Mouse (Mus musculus) spleen, adult 2 months (tissue): ENCODE results near the gene Spats2. TPM values are rescaled to one million over a fixed set of nuclear protein-coding genes. Genes with fewer than 3 reads are reported as not detected.
"Not testable (repeated sequence)": the region's sequence is repeated elsewhere in the genome, so short reads cannot be mapped to it uniquely, and the experiment has no call there.

Source experiments
- DNase-seq, 2 experiments: peaks; one replicate each; pipeline versions ENCODE4 v3.0.0 to v3.0.0-alpha.2; 2012 to 2021; ENCODE audit warnings: low spot score in 2 of 2, low read depth in 1 of 2
- H3K27ac ChIP-seq: fragments of 200-500 bp; 2 replicates; pipeline ENCODE4 v1.5.1; 2012; ENCODE audit warnings: low read length, inconsistent platforms; ENCODE audit not compliant: insufficient read depth
- H3K27me3 ChIP-seq: fragments of 200-500 bp; 2 replicates; pipeline ENCODE4 v1.6.1; 2012; ENCODE audit warnings: mild to moderate bottlenecking, moderate library complexity, low read length, inconsistent platforms; ENCODE audit not compliant: control insufficient read depth, insufficient read depth
- H3K36me3 ChIP-seq: fragments of 200-500 bp; 2 replicates; pipeline ENCODE4 v1.6.1; 2012; ENCODE audit warnings: mild to moderate bottlenecking, low read length, inconsistent platforms; ENCODE audit not compliant: control insufficient read depth, insufficient read depth
- H3K4me1 ChIP-seq: fragments of 200-500 bp; 2 replicates; pipeline ENCODE4 v1.6.1; 2011; ENCODE audit warnings: inconsistent platforms; ENCODE audit not compliant: control insufficient read depth, insufficient read depth, insufficient read length
- H3K4me3 ChIP-seq: fragments of 200-500 bp; 2 replicates; pipeline ENCODE4 v1.5.1; 2011; ENCODE audit warnings: mild to moderate bottlenecking, inconsistent platforms; ENCODE audit not compliant: insufficient read depth, insufficient read length; ENCODE audit errors: extremely low read depth
- CTCF ChIP-seq: fragments of 200-500 bp; IDR thresholded peaks from 2 replicates; pipeline ENCODE4 v1.5.1; 2011; ENCODE audit warnings: mild to moderate bottlenecking, inconsistent platforms; ENCODE audit not compliant: insufficient read depth, insufficient read length, insufficient replicate concordance; ENCODE audit errors: extremely low read depth
- POLR2A ChIP-seq: fragments of 200-500 bp; IDR thresholded peaks from 2 replicates; pipeline ENCODE4 v1.6.1; 2011; ENCODE audit warnings: low read depth, low read length, inconsistent platforms
- WGBS: fragments of 180-500 bp; shearing (Covaris S2); methylation state at CpG from one replicate; pipeline ENCODE4 v1.1.7; 2018; 5-methylcytosine and 5-hydroxymethylcytosine counted together
- polyA plus RNA-seq: library from polyadenylated mRNA; depleted of rRNA; stranded (reverse); fragments of >200 nt; gene quantifications from 2 replicates; pipeline ENCODE4 v1.2.3, GENCODE M21; 2012; rRNA removed

Spats2 gene
- 1.5 and 2.2 TPM in 2 replicates for polyA plus RNA-seq

- Histone ChIP-seq H3K36me3 (no peaks in the 10 kb centered on the region), H3K4me1 (peaks cover 3% of the 10 kb centered on the region; the same call in 1 of the 2 replicates), H3K27me3 (peaks cover 15% of the 10 kb centered on the region), H3K4me3 (peak within 1 kb of the TSS; percentile 61), H3K27ac (peak within 1 kb of the TSS; percentile 45; the same call in 1 of the 2 replicates)
- TF ChIP-seq CTCF (no peak), POLR2A (no peak)
- whole genome bisulfite sequencing = 5% methylated on average over 12 of the region's 12 CpGs
- no peak for DNase-seq
Observed at GRCm38 (mm10) chr15:99125711-99126080, at the start of gene Spats2. Gene Spats2, plus strand, starts transcription at chr15:99125916.

GRCm38 (mm10) chr15:99076011-99076410, 49.7 kb upstream of the Spats2 start:
- H3K27me3 ChIP-seq, H3K4me3 ChIP-seq, H3K36me3 ChIP-seq, H3K27ac ChIP-seq, H3K4me1 ChIP-seq, DNase-seq: not testable (repeated sequence)
- WGBS = 97% methylated on average over 3 of the region's 3 CpGs

DNA sequence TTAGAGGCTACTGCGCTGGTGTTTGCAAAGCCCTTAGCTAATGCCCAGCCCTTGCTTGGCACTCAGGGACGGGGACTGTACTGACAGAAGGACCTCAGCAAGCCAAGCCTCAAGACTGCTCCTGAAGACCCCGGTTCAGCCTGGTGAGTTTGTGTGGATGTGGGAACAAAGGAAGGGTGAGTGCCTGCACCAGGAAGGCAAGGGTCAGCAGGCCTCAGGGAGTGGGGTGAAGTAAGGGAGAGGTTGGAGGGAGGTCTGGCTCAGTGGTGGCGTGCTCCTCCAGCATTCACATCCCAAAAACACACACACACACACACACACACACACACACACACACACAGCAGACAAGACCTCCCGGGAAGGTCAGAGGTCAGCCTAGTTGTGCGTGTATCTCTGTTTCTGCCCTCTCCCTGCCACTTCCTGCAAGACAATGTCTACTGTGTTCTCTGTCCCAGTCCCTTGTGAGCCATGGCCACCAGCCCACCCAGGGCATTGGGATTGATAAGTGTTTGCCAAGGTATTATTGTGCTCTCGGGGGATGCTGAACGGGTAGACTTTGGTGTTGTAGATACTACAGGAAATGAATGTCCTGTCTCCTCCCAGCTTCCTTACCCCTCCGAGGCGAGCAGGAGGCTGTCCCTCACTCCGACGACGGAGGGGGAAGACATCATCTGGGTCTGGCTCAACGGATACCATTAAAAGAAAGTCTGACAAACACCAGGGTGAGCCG, 47.4 kb upstream of the Spats2 start:
- no peak for TF ChIP-seq CTCF
- DNase-seq = no peak
- Histone ChIP-seq H3K27ac (no peak overlapping the region), H3K36me3 (no peaks in the 10 kb centered on the region), H3K4me1 (peaks cover 6% of the 10 kb centered on the region), H3K27me3 (no peaks in the 10 kb centered on the region), H3K4me3 (no peak overlapping the region)
- 95% methylated on average over 15 of the region's 15 CpGs for WGBS

DNA sequence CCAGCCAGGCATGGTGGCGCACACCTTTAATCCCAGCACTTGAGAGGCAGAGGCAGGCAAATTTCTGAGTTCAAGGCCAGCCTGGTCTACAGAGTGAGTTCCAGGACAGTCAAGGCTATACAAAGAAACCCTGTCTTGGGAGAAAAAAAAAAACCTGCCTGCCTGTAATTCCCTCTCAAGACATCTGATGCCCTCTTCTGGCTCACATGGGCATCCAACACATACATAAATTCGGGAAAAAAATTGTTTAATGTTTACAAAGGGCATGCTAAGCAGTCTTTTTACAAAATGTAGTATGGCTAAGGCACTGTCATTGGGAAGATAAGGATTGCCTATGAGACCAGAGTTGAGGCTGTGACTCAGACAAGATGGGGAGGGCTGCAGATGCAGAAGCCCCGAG, 45.9 kb upstream of the Spats2 start:
- Histone ChIP-seq H3K27ac (no peak overlapping the region), H3K36me3 (no peaks in the 10 kb centered on the region), H3K27me3 (no peaks in the 10 kb centered on the region), H3K4me3 (no peak overlapping the region), H3K4me1 (peaks cover 3% of the 10 kb centered on the region)
- no peak for DNase-seq
- no peak for TF ChIP-seq CTCF
- TF ChIP-seq POLR2A = no peak
- 73% methylated on average over 3 of the region's 3 CpGs for WGBS

GRCm38 (mm10) chr15:99082322-99082721, 43.4 kb upstream of the Spats2 start:
- WGBS = 96% methylated on average over 12 of the region's 12 CpGs
- Histone ChIP-seq H3K4me3 (no peak overlapping the region), H3K36me3 (no peaks in the 10 kb centered on the region), H3K27me3 (peaks cover 5% of the 10 kb centered on the region), H3K27ac (no peak overlapping the region), H3K4me1 (peaks cover 1% of the 10 kb centered on the region; the same call in 1 of the 2 replicates)
- no peak for DNase-seq
- TF ChIP-seq CTCF = no peak
- TF ChIP-seq POLR2A = no peak

- H3K27me3 ChIP-seq = peaks cover 10% of the 10 kb centered on the region
- H3K4me1 ChIP-seq = peaks cover 4% of the 10 kb centered on the region; the same call in 1 of the 2 replicates
- no peak overlapping the region for H3K4me3 ChIP-seq
- WGBS = 94% methylated on average over 16 of the region's 16 CpGs
- TF ChIP-seq CTCF = no peak
- TF ChIP-seq POLR2A = no peak
- H3K27ac ChIP-seq = no peak overlapping the region
- no peaks in the 10 kb centered on the region for H3K36me3 ChIP-seq
- no peak for DNase-seq
Observed at GRCm38 (mm10) chr15:99082840-99083239, 42.9 kb upstream of the Spats2 start.

- DNase-seq = peak in 1 of 2 experiments; percentile 34
- no peak overlapping the region for H3K4me3 ChIP-seq
- peaks cover 14% of the 10 kb centered on the region for H3K27me3 ChIP-seq
- peaks cover 4% of the 10 kb centered on the region; the same call in 1 of the 2 replicates for H3K4me1 ChIP-seq
- no peaks in the 10 kb centered on the region for H3K36me3 ChIP-seq
- H3K27ac ChIP-seq = no peak overlapping the region
- TF ChIP-seq CTCF = peak; percentile 43; the same call in 1 of the 2 replicates
- TF ChIP-seq POLR2A = no peak
- 67% methylated on average over 9 of the region's 9 CpGs for WGBS
Observed at GRCm38 (mm10) chr15:99083258-99083657, 42.5 kb upstream of the Spats2 start.
